Mouse (Mus musculus): ENCODE results near the gene Cdh22. TPM values are rescaled to one million over a fixed set of nuclear protein-coding genes. Genes with fewer than 3 reads are reported as not detected.

Cdh22 gene
- polyA plus RNA-seq, 1 experiment from 2014 or later = 13.5 TPM

DNA sequence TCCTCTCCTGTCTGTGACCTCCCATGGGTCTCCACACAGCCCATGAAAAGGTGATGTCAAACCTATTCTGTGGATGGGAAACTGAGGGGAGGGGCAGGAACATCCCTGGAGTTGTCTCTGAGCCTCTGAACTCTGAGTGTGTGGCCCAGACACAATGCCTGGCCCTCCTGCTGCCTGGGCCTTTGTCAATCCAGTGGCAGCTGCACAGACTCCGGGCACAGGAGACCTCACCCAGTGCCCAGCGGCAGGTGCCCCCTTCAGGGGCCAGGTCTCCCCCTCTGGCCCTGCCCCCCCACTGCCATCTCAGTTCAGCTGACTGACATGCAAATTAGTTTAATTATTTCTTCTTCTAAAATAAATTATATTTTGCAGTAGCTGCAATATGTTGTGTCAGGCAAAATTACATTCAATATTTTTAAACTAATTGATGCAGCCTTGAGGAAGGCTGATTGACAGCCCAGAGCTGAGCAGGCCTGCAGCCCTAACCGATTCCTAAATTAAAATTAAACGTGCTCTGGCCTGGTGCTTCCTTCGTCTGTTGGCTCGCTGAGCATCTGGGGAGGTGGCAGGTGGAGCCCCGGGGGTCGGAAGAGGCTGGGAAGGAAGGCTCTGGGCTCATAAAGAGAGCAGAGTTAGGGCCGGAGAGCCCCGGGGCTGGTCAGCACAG lies 107.6 kb downstream of the Cdh22 start:
- H3K27ac ChIP-seq = peak overlapping the region; percentile 66; the same call in 1 of the 2 replicates
- 18% methylated on average over 10 of the region's 10 CpGs for WGBS
- H3K4me3 ChIP-seq = no peak overlapping the region
- peaks cover 46% of the 10 kb centered on the region for H3K4me1 ChIP-seq
- H3K9me3 ChIP-seq (replicated peaks) = no peaks in the 10 kb centered on the region
- H3K36me3 ChIP-seq = 0 out of 2 replicates have a peak, but pooled peaks cover 4% of the 10 kb centered on the region
- peak; percentile 51 for ATAC-seq (ENCODE audit: low FRiP score)
- peaks cover 27% of the 10 kb centered on the region for H3K27me3 ChIP-seq
- no peak overlapping the region for H3K4me2 ChIP-seq (replicated peaks)
- no peak overlapping the region for H3K9ac ChIP-seq

DNA sequence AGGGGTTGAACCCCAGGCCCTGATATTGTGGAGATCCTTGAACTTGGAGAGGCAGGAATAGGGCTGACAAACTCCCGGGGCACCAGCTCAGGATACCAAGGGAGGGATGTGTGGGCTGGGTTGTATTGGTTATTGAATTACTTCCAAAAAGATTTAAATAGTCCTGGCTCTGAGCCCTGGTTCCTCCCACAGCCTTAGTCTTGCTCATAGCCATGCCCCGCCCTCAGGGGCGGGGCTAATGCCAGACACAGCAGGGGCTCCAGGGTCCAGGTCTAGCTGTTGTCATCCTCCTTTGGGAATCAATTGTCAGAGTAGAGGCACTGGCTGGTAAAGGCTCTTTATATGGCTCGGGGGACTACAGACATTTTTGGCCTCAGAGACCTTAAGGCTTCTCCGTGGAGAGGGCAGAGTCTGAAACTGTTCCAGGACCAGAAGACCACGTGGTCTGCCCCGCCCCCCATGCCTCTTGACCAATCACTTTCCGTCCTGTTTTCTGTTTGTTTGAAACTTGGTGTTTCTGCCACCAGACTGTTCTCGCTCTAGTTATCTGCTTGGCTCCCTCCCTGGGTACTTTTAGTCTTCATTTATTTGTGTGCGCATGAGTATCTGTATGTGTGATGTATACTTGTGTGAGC lies 113.3 kb downstream of the Cdh22 start:
- Histone ChIP-seq H3K36me3 (0 out of 2 replicates have a peak, but pooled peaks cover 4% of the 10 kb centered on the region), H3K4me2 (replicated peaks) (no peak overlapping the region), H3K27me3 (peaks cover 30% of the 10 kb centered on the region), H3K9me3 (replicated peaks) (no peaks in the 10 kb centered on the region), H3K9ac (no peak overlapping the region), H3K4me1 (peaks cover 35% of the 10 kb centered on the region), H3K4me3 (no peak overlapping the region), H3K27ac (no peak overlapping the region)
- ATAC-seq (ENCODE audit: low FRiP score) = 0 out of 2 replicates have a peak, but pooled peaks have one; percentile 10
- WGBS = 26% methylated on average over 10 of the region's 10 CpGs

DNA sequence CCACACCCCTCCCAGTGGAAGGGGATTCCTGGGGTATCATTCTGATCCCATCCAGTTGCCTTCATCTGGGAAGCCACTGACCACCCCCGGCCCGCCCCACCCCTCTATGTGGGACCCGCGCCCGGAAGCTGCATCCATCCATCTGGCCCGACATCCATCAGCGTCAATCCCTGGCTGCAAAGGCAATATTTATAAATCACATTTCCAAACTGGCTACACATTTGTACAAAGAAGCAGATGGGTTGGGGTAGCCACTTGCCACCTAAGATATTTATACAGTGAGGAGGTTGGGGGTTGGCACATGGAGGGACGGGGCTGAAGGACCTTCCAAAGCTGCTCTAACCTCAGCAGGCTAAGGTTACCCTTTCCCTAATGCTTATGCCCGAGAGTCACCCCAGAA lies 113.9 kb downstream of the Cdh22 start:
- Histone ChIP-seq H3K27me3 (peaks cover 31% of the 10 kb centered on the region), H3K27ac (no peak overlapping the region), H3K4me3 (no peak overlapping the region), H3K36me3 (0 out of 2 replicates have a peak, but pooled peaks cover 4% of the 10 kb centered on the region), H3K4me1 (peaks cover 39% of the 10 kb centered on the region), H3K9me3 (replicated peaks) (no peaks in the 10 kb centered on the region), H3K4me2 (replicated peaks) (no peak overlapping the region), H3K9ac (no peak overlapping the region; the same call in 1 of the 2 replicates)
- 62% methylated on average over 9 of the region's 9 CpGs for WGBS
- peak; percentile 37; the same call in 1 of the 2 replicates for ATAC-seq (ENCODE audit: low FRiP score)

DNA sequence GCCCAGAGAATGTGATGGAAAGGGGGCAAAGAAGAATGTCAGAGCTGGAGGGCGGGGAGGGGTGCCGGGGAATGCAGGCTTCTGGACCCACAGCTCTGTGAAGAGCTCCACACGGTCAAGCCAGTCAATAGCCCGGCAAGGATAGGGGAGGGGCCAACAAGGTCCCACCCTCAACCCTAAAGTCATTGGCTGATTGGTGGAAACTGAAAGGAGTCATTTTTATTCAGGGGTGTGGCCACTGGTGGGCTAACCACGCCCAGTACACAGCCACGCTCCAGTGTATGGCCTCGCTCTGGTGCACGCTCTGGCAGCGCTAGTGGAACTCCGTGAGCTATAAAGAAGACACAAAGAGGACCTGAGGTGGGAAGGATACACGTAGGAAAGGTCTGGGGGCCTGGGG lies 120.9 kb downstream of the Cdh22 start:
- Histone ChIP-seq H3K9me3 (replicated peaks) (no peaks in the 10 kb centered on the region), H3K9ac (no peak overlapping the region), H3K4me2 (replicated peaks) (no peak overlapping the region), H3K36me3 (no peaks in the 10 kb centered on the region), H3K4me1 (peaks cover 41% of the 10 kb centered on the region), H3K4me3 (no peak overlapping the region), H3K27ac (no peak overlapping the region), H3K27me3 (peaks cover 83% of the 10 kb centered on the region)
- ATAC-seq (ENCODE audit: low FRiP score) = peak; percentile 41; the same call in 1 of the 2 replicates
- 14% methylated on average over 11 of the region's 11 CpGs for WGBS

DNA sequence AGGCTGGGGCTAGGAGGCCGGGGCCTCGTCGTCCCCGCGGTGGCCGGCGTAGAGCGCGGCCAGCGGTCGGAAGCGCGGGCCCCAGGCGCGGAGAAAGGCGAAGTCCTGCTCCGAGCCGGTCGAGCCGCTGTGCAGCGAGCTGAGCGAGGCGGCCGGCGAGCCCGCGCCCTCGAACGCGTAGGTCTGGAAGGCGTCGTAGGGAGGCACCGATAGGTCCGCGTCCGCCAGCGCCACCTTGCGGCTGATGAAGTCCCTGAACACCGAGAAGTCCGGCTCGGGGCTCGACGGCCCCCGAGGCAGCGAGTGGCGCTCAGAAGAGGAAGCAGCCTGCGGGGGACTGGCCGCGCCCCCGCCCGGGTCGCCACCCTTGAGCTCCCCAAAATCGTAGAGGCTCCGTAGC lies 122.5 kb downstream of the Cdh22 start:
- Histone ChIP-seq H3K27ac (no peak overlapping the region), H3K4me2 (replicated peaks) (peak overlapping the region; percentile 28; the same call in 1 of the 2 replicates), H3K9ac (no peak overlapping the region), H3K9me3 (replicated peaks) (no peaks in the 10 kb centered on the region), H3K4me3 (no peak overlapping the region), H3K36me3 (no peaks in the 10 kb centered on the region), H3K27me3 (peaks cover 82% of the 10 kb centered on the region), H3K4me1 (peaks cover 42% of the 10 kb centered on the region)
- WGBS = under 1% methylated on average over 51 of the region's 54 CpGs
- ATAC-seq (ENCODE audit: low FRiP score) = peak; percentile 69

DNA sequence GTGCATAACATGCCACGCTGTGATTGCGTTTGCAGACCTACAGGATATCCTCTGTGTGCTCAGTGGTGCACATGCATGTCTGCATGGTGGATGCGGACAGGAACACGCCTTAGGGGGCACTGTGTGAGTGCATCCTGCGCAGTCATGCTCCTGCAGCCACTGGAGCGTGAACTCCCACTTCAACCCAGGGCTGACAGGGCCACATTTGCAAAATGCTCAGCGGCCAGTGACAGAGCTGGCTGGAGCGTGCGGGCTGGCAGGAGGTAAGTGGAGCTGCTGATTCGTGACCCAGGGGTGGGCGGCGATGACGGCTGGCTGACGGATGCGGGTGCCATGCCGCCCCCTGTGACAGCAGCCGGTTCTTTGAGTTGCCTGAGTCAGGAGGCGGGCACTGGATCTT lies 128.1 kb downstream of the Cdh22 start:
- Histone ChIP-seq H3K27ac (peak overlapping the region; percentile 49; the same call in 1 of the 2 replicates), H3K4me1 (peaks cover 25% of the 10 kb centered on the region), H3K9ac (no peak overlapping the region), H3K4me3 (no peak overlapping the region), H3K27me3 (peaks cover 71% of the 10 kb centered on the region), H3K9me3 (replicated peaks) (no peaks in the 10 kb centered on the region), H3K4me2 (replicated peaks) (0 out of 2 replicates have a peak overlapping the region, but pooled peaks have one; percentile 17), H3K36me3 (no peaks in the 10 kb centered on the region)
- peak; percentile 57 for ATAC-seq (ENCODE audit: low FRiP score)
- WGBS = 14% methylated on average over 18 of the region's 18 CpGs

DNA sequence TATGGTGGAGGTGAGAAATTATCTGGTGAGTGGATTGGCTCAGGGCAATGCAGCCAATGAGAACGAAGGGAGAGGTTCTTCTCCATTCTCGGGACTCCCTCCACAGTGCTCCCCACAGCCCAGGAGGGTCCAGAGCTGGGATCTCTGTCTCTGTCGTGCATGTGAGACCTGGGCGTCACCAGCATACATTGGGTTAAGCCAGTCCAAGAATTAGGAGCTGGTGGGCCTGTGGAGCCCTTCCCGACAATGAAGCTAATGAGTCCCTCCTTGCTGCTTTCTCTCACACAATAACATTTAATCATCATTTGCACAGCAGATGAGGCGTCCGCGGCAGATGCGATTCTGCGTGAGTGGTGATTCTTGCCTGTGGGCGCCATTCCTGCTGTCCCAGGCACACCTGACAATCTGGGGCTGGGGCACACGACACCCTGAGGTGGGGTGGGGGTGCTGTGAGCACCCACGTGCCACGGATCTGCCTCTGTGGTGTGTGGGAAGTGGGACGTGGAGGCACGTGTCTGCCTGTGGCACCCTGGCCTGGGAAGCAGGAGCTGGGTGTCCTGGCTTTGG lies 129.1 kb downstream of the Cdh22 start:
- Histone ChIP-seq H3K9ac (no peak overlapping the region), H3K4me1 (peaks cover 32% of the 10 kb centered on the region), H3K4me3 (no peak overlapping the region), H3K4me2 (replicated peaks) (no peak overlapping the region), H3K9me3 (replicated peaks) (no peaks in the 10 kb centered on the region), H3K27me3 (peaks cover 68% of the 10 kb centered on the region), H3K36me3 (no peaks in the 10 kb centered on the region), H3K27ac (peak overlapping the region; percentile 40; the same call in 1 of the 2 replicates)
- 58% methylated on average over 16 of the region's 16 CpGs for WGBS
- ATAC-seq (ENCODE audit: low FRiP score) = no peak

DNA sequence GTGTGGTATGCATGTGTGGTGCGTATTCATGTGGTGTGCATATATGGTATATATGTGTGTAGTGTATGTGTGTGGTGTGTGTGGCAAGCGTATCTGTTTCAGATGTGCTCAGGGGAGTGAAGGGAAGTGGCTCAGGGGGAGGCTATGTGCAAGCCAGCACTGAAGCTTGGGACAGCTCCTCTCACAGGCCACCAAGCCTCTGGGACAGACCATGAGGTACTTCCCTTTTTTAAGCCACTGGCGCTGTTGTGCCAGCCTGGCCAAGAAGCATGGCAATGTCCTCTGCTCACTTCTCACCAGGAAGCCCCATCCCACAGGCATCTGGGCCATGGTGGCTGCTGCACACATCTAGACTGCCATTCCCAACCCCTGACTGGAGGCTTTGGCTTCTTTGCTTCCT lies 131.7 kb downstream of the Cdh22 start:
- no peak overlapping the region for H3K9ac ChIP-seq
- H3K9me3 ChIP-seq (replicated peaks) = no peaks in the 10 kb centered on the region
- no peak overlapping the region for H3K4me2 ChIP-seq (replicated peaks)
- ATAC-seq (ENCODE audit: low FRiP score) = no peak
- H3K36me3 ChIP-seq = no peaks in the 10 kb centered on the region
- H3K4me1 ChIP-seq = peaks cover 36% of the 10 kb centered on the region
- peaks cover 59% of the 10 kb centered on the region for H3K27me3 ChIP-seq
- no peak overlapping the region for H3K27ac ChIP-seq
- no peak overlapping the region for H3K4me3 ChIP-seq
- WGBS = 84% methylated on average over 3 of the region's 3 CpGs

DNA sequence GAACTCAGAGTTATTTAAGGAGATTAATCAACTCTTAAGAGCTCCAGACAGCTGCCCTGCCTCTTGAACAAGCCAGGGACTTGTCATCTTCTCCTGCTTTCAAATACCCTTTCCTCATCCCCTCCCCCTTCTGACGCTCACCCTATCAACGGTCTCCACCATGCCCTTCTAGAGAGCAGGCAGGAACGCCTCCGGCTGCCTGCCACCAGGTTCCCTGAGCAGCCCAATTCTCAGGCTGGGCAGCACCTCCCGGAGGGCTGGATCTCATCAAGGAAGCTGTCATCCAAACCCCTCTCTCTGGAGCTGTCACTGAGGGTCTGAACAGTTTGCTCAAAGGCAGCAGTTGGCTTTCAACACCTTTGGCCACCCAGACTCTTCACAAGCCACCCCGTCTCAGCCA lies 133.9 kb downstream of the Cdh22 start:
- 10% methylated on average over 6 of the region's 6 CpGs for WGBS

DNA sequence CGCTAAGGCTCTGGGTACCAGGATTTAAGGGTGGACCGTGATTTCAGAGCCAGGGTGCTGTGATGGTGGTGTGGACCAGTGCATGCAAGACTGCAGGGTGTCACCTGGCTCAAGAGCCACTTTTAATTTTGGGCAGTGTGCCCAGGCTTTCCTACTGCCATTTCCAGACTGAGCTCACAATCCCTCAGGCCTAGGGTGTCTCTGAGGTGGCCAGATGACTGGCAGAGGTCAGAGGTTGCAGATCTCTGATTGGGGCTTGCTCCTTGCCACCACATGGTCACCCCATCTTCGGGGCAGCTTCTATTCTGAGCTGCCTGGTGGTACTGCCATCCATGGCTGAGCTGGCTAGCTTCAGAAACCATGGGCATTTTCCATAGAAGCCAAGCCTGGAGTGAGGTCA lies 135.8 kb downstream of the Cdh22 start:
- no peak for ATAC-seq (ENCODE audit: low FRiP score)
- Histone ChIP-seq H3K27me3 (peaks cover 48% of the 10 kb centered on the region), H3K4me2 (replicated peaks) (no peak overlapping the region), H3K36me3 (no peaks in the 10 kb centered on the region), H3K4me3 (no peak overlapping the region), H3K9me3 (replicated peaks) (no peaks in the 10 kb centered on the region), H3K4me1 (peaks cover 31% of the 10 kb centered on the region), H3K27ac (no peak overlapping the region), H3K9ac (no peak overlapping the region)
- 91% methylated on average over 3 of the region's 3 CpGs for WGBS

More for the DNA sequence above, 133.9 kb downstream of the Cdh22 start:
- H3K27ac ChIP-seq = no peak overlapping the region
- no peak overlapping the region for H3K4me3 ChIP-seq
- peaks cover 30% of the 10 kb centered on the region for H3K4me1 ChIP-seq
- no peak overlapping the region for H3K4me2 ChIP-seq (replicated peaks)
- ATAC-seq (ENCODE audit: low FRiP score) = no peak
- no peak overlapping the region for H3K9ac ChIP-seq
- H3K9me3 ChIP-seq (replicated peaks) = no peaks in the 10 kb centered on the region
- no peaks in the 10 kb centered on the region for H3K36me3 ChIP-seq
- peaks cover 55% of the 10 kb centered on the region for H3K27me3 ChIP-seq

DNA sequence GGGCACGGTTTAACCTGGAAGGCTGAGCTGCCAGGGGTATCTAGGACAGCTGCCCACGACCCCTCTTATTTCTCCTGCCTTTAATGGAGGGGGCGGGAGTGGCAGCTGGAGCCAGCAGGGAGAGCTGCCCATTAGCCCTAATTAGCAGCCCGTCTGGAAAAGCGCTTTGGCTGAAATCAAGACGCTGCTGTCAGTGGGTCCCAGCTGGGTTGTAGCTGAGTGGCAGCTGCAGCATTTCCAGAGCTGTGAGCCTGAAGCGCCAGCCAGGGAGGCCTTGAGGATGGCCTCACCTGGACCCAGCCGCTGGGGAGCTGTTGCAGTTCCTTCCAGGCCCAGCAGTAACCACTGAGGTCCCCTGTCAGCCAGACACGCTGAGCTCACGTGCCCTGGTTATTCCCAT lies 138.3 kb downstream of the Cdh22 start:
- H3K9me3 ChIP-seq (replicated peaks) = no peaks in the 10 kb centered on the region
- no peak overlapping the region for H3K4me3 ChIP-seq
- H3K36me3 ChIP-seq = no peaks in the 10 kb centered on the region
- WGBS = 17% methylated on average over 10 of the region's 10 CpGs
- no peak overlapping the region for H3K4me2 ChIP-seq (replicated peaks)
- peaks cover 35% of the 10 kb centered on the region for H3K4me1 ChIP-seq
- ATAC-seq (ENCODE audit: low FRiP score) = peak; percentile 65
- peaks cover 41% of the 10 kb centered on the region for H3K27me3 ChIP-seq
- 0 out of 2 replicates have a peak overlapping the region, but pooled peaks have one; percentile 23 for H3K9ac ChIP-seq
- peak overlapping the region; percentile 52; the same call in 1 of the 2 replicates for H3K27ac ChIP-seq

DNA sequence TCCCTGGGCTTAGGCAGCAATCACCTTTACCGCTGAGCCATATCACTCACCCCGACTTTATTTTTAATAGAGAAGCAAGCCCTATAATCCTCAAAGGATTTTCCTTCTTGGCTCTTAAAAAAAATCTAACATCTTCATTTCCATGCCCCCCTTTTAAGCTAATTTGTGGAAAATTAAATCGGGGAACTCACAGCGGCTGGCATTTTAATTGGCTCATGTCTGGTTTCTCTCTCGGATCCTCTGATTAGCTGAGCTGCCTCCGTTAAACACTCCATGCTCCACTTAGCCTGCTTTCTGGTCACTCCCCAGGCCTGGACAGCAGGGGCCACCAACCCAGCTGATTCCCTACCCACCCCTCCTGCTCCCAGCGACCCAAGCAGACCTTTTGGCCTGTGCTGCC lies 142.3 kb downstream of the Cdh22 start:
- no peak overlapping the region for H3K27ac ChIP-seq
- H3K36me3 ChIP-seq = no peaks in the 10 kb centered on the region
- no peak overlapping the region for H3K9ac ChIP-seq
- H3K4me1 ChIP-seq = peaks cover 20% of the 10 kb centered on the region
- no peaks in the 10 kb centered on the region for H3K9me3 ChIP-seq (replicated peaks)
- WGBS = 69% methylated on average over 7 of the region's 7 CpGs
- H3K4me3 ChIP-seq = no peak overlapping the region
- no peak overlapping the region for H3K4me2 ChIP-seq (replicated peaks)
- peaks cover 22% of the 10 kb centered on the region for H3K27me3 ChIP-seq
- no peak for ATAC-seq (ENCODE audit: low FRiP score)

Data from hindbrain, embryonic 12.5 days (tissue).